Mouse (Mus musculus): ENCODE measurements around the gene Pcdh19. TPM values are rescaled to one million over a fixed set of nuclear protein-coding genes. Genes with fewer than 3 reads are reported as not detected.

Gene Pcdh19
- polyA plus RNA-seq, 1 experiment from 2014 or later, result 1.9 TPM

DNA sequence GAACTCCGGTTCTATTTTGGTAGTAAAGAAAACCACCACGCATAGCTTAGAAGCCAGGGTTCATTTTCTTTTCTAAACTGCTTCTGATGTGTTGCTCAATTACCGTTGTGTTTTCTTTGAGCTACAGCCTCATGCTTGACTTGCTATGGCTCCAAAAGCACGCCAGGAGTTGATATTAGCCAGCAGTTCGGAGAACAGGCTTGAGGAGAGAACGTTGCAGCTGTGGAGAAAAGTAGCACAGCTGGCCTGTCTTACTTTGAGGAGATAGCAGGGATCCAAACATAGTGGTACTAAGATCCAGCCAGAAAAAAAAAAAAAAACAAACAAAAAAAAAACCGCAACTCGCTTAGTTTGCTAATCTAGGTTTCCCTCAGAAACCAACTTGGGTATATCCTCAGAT lies 59.2 kb downstream of the Pcdh19 start:
- no peak for ATAC-seq (ENCODE audit: insufficient read depth)
- Histone ChIP-seq H3K9me3 (ENCODE audit: low read depth, low read length) (no peaks in the 10 kb centered on the region), H3K9ac (no peak overlapping the region), H3K4me1 (ENCODE audit: insufficient read depth) (no peaks in the 10 kb centered on the region), H3K4me2 (no peak overlapping the region), H3K36me3 (ENCODE audit: insufficient read depth) (no peaks in the 10 kb centered on the region), H3K27me3 (ENCODE audit: insufficient read depth, low read length) (no peaks in the 10 kb centered on the region), H3K4me3 (ENCODE audit: low read depth, low read length) (no peak overlapping the region), H3K27ac (ENCODE audit: low read depth) (no peak overlapping the region)
- DNase-seq, result peak; percentile 23
- TF ChIP-seq CTCF (IDR thresholded peaks at IDR 0.05; ENCODE audit: low read depth), result no peak
- 57% methylated on average over 8 of the region's 8 CpGs for WGBS

DNA sequence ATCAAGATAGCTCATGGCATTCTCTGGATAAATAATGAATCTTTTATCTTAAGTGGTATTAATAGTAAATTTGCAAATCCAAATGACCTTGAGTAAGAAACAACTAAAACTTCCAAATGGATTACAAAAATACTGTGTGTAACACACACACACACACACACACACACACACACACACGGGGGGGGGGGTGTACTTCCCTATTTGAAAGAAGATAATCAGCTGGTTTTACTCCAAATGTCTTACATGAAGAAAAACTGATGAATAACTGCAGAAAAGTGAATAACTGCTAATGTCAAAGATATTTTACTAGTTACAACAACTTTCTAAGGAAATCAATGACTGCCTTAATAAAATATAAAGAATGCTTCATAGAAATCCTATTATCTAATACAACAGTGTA lies 70.6 kb downstream of the Pcdh19 start:
- WGBS, result 60% methylated on average over 1 of the region's 1 CpGs
- Histone ChIP-seq H3K4me3 (ENCODE audit: low read depth, low read length) (no peak overlapping the region), H3K4me1 (ENCODE audit: insufficient read depth) (no peaks in the 10 kb centered on the region), H3K9me3 (ENCODE audit: low read depth, low read length) (no peaks in the 10 kb centered on the region), H3K27ac (ENCODE audit: low read depth) (no peak overlapping the region), H3K9ac (no peak overlapping the region), H3K36me3 (ENCODE audit: insufficient read depth) (no peaks in the 10 kb centered on the region), H3K4me2 (no peak overlapping the region), H3K27me3 (ENCODE audit: insufficient read depth, low read length) (no peaks in the 10 kb centered on the region)
- no peak for DNase-seq
- no peak for TF ChIP-seq CTCF (IDR thresholded peaks at IDR 0.05; ENCODE audit: low read depth)
- ATAC-seq (ENCODE audit: insufficient read depth), result no peak

DNA sequence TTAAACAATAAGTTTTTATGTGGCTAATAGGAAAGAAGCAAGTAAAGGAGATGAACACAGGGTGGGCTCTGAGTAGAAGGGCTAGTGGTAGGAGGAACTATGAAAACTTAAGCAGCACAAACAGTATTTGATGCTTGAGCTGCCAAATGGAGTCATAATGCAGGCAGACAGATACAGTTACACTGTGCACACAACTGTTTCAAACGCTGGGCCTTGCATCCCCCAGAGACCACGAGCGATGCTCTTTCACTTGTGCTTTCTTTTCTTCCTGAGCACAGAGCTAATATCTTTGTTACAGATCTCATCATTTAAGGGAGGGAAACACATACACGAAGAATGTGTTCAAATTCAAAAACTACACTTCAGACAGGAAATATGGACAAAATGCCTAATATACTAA lies 83.0 kb downstream of the Pcdh19 start:
- H3K4me1 ChIP-seq (ENCODE audit: insufficient read depth), result no peaks in the 10 kb centered on the region
- no peak overlapping the region for H3K4me2 ChIP-seq
- H3K27me3 ChIP-seq (ENCODE audit: insufficient read depth, low read length), result no peaks in the 10 kb centered on the region
- 71% methylated on average over 4 of the region's 4 CpGs for WGBS
- no peak for DNase-seq
- no peaks in the 10 kb centered on the region for H3K36me3 ChIP-seq (ENCODE audit: insufficient read depth)
- no peak overlapping the region for H3K9ac ChIP-seq
- ATAC-seq (ENCODE audit: insufficient read depth), result no peak
- H3K4me3 ChIP-seq (ENCODE audit: low read depth, low read length), result no peak overlapping the region
- no peak overlapping the region for H3K27ac ChIP-seq (ENCODE audit: low read depth)
- no peak for TF ChIP-seq CTCF (IDR thresholded peaks at IDR 0.05; ENCODE audit: low read depth)
- H3K9me3 ChIP-seq (ENCODE audit: low read depth, low read length), result no peaks in the 10 kb centered on the region

DNA sequence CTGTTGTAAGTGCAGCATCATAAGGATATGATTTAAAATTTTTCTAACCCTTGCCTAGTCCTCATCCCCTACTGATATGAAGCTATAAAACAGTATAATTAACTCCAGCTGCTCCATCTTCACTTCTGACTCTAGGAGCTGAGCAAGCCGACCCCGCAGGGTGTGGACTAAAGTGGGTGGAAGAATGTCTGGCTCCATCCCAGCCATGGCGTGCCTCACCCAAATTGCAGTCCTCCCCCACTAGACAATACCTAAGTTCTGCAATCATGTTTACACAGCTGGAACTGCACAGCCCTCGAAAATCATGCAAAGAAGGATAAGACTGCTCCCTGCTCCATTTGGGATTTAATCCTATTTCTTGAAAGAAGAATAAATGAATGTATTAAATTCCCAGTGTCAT lies 84.5 kb downstream of the Pcdh19 start:
- ATAC-seq (ENCODE audit: insufficient read depth) (peak; percentile 81), DNase-seq (peak; percentile 15)
- H3K36me3 ChIP-seq (ENCODE audit: insufficient read depth), result no peaks in the 10 kb centered on the region
- no peaks in the 10 kb centered on the region for H3K27me3 ChIP-seq (ENCODE audit: insufficient read depth, low read length)
- no peak overlapping the region for H3K27ac ChIP-seq (ENCODE audit: low read depth)
- WGBS, result 27% methylated on average over 4 of the region's 4 CpGs
- H3K4me3 ChIP-seq (ENCODE audit: low read depth, low read length), result no peak overlapping the region
- no peak overlapping the region for H3K4me2 ChIP-seq
- no peak overlapping the region for H3K9ac ChIP-seq
- H3K9me3 ChIP-seq (ENCODE audit: low read depth, low read length), result no peaks in the 10 kb centered on the region
- TF ChIP-seq CTCF (IDR thresholded peaks at IDR 0.05; ENCODE audit: low read depth), result no peak
- H3K4me1 ChIP-seq (ENCODE audit: insufficient read depth), result no peaks in the 10 kb centered on the region

DNA sequence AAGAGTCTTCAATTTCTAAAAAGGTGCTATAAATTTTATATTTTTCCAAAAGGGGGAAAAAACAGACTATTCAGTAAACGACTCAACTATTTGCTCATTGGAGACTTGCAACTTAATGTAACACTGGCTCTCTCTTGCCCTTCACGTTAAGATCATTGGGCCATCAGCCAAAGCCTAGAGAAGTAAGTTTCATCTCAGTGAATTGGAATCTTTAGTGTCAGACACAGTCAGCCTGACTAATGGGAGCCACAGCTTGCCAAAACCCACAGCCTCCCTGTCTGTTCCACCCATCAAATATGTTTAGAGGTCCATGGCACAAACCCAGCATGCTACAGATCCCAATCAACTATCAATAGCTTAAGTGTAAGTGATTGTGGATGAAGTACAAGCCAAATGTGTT lies 86.7 kb downstream of the Pcdh19 start:
- DNase-seq, result no peak
- Histone ChIP-seq H3K4me1 (ENCODE audit: insufficient read depth) (no peaks in the 10 kb centered on the region), H3K27ac (ENCODE audit: low read depth) (no peak overlapping the region), H3K9ac (no peak overlapping the region), H3K36me3 (ENCODE audit: insufficient read depth) (no peaks in the 10 kb centered on the region), H3K27me3 (ENCODE audit: insufficient read depth, low read length) (no peaks in the 10 kb centered on the region), H3K4me2 (no peak overlapping the region), H3K9me3 (ENCODE audit: low read depth, low read length) (no peaks in the 10 kb centered on the region), H3K4me3 (ENCODE audit: low read depth, low read length) (no peak overlapping the region)
- WGBS, result 56% methylated on average over 2 of the region's 2 CpGs
- no peak for TF ChIP-seq CTCF (IDR thresholded peaks at IDR 0.05; ENCODE audit: low read depth)
- no peak for ATAC-seq (ENCODE audit: insufficient read depth)

DNA sequence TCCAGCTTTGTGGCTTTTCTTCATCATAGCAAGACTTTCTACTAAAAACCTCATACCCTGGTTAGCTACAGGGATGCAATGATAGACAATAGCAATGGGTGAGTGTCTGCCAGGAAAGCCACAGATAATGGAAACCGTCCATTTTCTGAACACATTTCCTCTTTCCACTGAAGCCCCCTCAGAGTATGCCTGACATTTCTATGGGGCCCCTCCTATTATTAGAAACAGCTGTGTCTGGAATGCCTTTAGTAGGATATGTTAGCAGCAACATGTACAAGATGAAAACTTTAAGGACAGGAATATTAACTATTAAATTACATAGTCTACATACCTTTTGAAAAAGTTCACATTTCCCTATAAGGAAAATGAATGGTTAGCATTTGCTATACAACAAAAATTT lies 87.1 kb downstream of the Pcdh19 start:
- WGBS, result 38% methylated on average over 1 of the region's 1 CpGs
- no peak for DNase-seq
- no peaks in the 10 kb centered on the region for H3K4me1 ChIP-seq (ENCODE audit: insufficient read depth)
- ATAC-seq (ENCODE audit: insufficient read depth), result no peak
- no peak overlapping the region for H3K27ac ChIP-seq (ENCODE audit: low read depth)
- no peak overlapping the region for H3K4me3 ChIP-seq (ENCODE audit: low read depth, low read length)
- H3K27me3 ChIP-seq (ENCODE audit: insufficient read depth, low read length), result no peaks in the 10 kb centered on the region
- no peak overlapping the region for H3K9ac ChIP-seq
- no peaks in the 10 kb centered on the region for H3K36me3 ChIP-seq (ENCODE audit: insufficient read depth)
- H3K9me3 ChIP-seq (ENCODE audit: low read depth, low read length), result no peaks in the 10 kb centered on the region
- no peak overlapping the region for H3K4me2 ChIP-seq
- TF ChIP-seq CTCF (IDR thresholded peaks at IDR 0.05; ENCODE audit: low read depth), result no peak

DNA sequence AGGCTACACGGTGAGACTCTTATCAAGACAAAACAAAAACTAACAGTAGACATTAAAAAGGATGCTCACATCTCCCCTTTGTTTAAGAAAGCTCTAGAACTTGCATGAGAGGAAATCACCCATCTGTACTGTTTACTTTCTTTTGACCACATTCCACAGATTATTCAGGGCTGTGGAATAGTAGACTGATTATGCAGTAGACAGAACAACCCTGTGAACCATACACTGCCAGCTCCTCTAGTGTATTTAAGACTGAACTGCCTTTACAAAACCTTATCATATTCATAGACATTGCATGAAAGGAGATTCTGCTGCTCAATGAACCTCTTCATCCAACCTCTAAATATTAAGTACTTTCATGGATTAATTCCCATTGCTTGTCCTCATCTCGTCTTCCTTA lies 87.6 kb downstream of the Pcdh19 start:
- Histone ChIP-seq H3K27ac (ENCODE audit: low read depth) (no peak overlapping the region), H3K27me3 (ENCODE audit: insufficient read depth, low read length) (no peaks in the 10 kb centered on the region), H3K4me1 (ENCODE audit: insufficient read depth) (no peaks in the 10 kb centered on the region), H3K4me3 (ENCODE audit: low read depth, low read length) (no peak overlapping the region), H3K9me3 (ENCODE audit: low read depth, low read length) (no peaks in the 10 kb centered on the region), H3K4me2 (no peak overlapping the region), H3K36me3 (ENCODE audit: insufficient read depth) (no peaks in the 10 kb centered on the region), H3K9ac (no peak overlapping the region)
- TF ChIP-seq CTCF (IDR thresholded peaks at IDR 0.05; ENCODE audit: low read depth), result no peak
- DNase-seq, result no peak
- WGBS, result 62% methylated on average over 2 of the region's 2 CpGs
- ATAC-seq (ENCODE audit: insufficient read depth), result no peak
